Mouse (Mus musculus): ENCODE data around the gene Sptan1. TPM values are rescaled to one million over a fixed set of nuclear protein-coding genes. Genes with fewer than 3 reads are reported as not detected.

The Sptan1 gene
- polyA plus RNA-seq, 1 experiment from 2014 or later: 91.7 TPM

GRCm38 (mm10) chr2:30014326-30014966 is 49.1 kb downstream of the Sptan1 start:
- no peaks in the 10 kb centered on the region for H3K4me1 ChIP-seq
- H3K4me3 ChIP-seq: no peak overlapping the region
- no peaks in the 10 kb centered on the region for H3K27me3 ChIP-seq (ENCODE audit: low read depth, poor library complexity, severe bottlenecking)
- no peaks in the 10 kb centered on the region for H3K9me3 ChIP-seq (replicated peaks)
- DNase-seq (ENCODE audit: low spot score): no peak
- H3K27ac ChIP-seq (replicated peaks): no peak overlapping the region
- WGBS: 93% methylated on average over 11 of the region's 11 CpGs
- peaks cover 100% of the 10 kb centered on the region for H3K36me3 ChIP-seq

- DNase-seq (ENCODE audit: low spot score): no peak
- Histone ChIP-seq H3K9me3 (replicated peaks) (no peaks in the 10 kb centered on the region), H3K36me3 (peaks cover 100% of the 10 kb centered on the region), H3K4me3 (no peak overlapping the region), H3K27ac (replicated peaks) (no peak overlapping the region), H3K27me3 (ENCODE audit: low read depth, poor library complexity, severe bottlenecking) (no peaks in the 10 kb centered on the region), H3K4me1 (no peaks in the 10 kb centered on the region)
- WGBS: 93% methylated on average over 4 of the region's 4 CpGs
Observed at GRCm38 (mm10) chr2:30025454-30025853, 60.1 kb downstream of the Sptan1 start.

- Histone ChIP-seq H3K4me1 (no peaks in the 10 kb centered on the region), H3K27ac (replicated peaks) (no peak overlapping the region), H3K9me3 (replicated peaks) (no peaks in the 10 kb centered on the region), H3K36me3 (peaks cover 100% of the 10 kb centered on the region), H3K4me3 (no peak overlapping the region), H3K27me3 (ENCODE audit: low read depth, poor library complexity, severe bottlenecking) (no peaks in the 10 kb centered on the region)
- 97% methylated on average over 5 of the region's 5 CpGs for WGBS
- no peak for DNase-seq (ENCODE audit: low spot score)
Observed at GRCm38 (mm10) chr2:30026997-30027396, 61.6 kb downstream of the Sptan1 start.

- Histone ChIP-seq H3K27me3 (ENCODE audit: low read depth, poor library complexity, severe bottlenecking) (no peaks in the 10 kb centered on the region), H3K4me1 (0 out of 2 replicates have a peak, but pooled peaks cover 6% of the 10 kb centered on the region), H3K36me3 (peaks cover 76% of the 10 kb centered on the region), H3K27ac (replicated peaks) (no peak overlapping the region), H3K4me3 (no peak overlapping the region), H3K9me3 (replicated peaks) (no peaks in the 10 kb centered on the region)
- no peak for DNase-seq (ENCODE audit: low spot score)
- WGBS: 70% methylated on average over 11 of the region's 11 CpGs
Observed at GRCm38 (mm10) chr2:30032244-30032846, 67.0 kb downstream of the Sptan1 start.

- Histone ChIP-seq H3K27ac (replicated peaks) (no peak overlapping the region), H3K9me3 (replicated peaks) (no peaks in the 10 kb centered on the region), H3K4me3 (no peak overlapping the region), H3K4me1 (0 out of 2 replicates have a peak, but pooled peaks cover 6% of the 10 kb centered on the region), H3K27me3 (ENCODE audit: low read depth, poor library complexity, severe bottlenecking) (no peaks in the 10 kb centered on the region), H3K36me3 (peaks cover 75% of the 10 kb centered on the region)
- DNase-seq (ENCODE audit: low spot score): no peak
- WGBS: 72% methylated on average over 6 of the region's 6 CpGs
Observed at GRCm38 (mm10) chr2:30032957-30033356, 67.6 kb downstream of the Sptan1 start.

- Histone ChIP-seq H3K9me3 (replicated peaks) (no peaks in the 10 kb centered on the region), H3K4me1 (peaks cover 12% of the 10 kb centered on the region), H3K4me3 (no peak overlapping the region), H3K36me3 (peaks cover 31% of the 10 kb centered on the region), H3K27me3 (ENCODE audit: low read depth, poor library complexity, severe bottlenecking) (no peaks in the 10 kb centered on the region), H3K27ac (replicated peaks) (no peak overlapping the region)
- DNase-seq (ENCODE audit: low spot score): no peak
- WGBS: 91% methylated on average over 2 of the region's 2 CpGs
Observed at GRCm38 (mm10) chr2:30037762-30038161, 72.4 kb downstream of the Sptan1 start.

GRCm38 (mm10) chr2:30038370-30038769 is 73.0 kb downstream of the Sptan1 start:
- H3K4me1 ChIP-seq: peaks cover 10% of the 10 kb centered on the region
- no peak overlapping the region for H3K27ac ChIP-seq (replicated peaks)
- H3K9me3 ChIP-seq (replicated peaks): no peaks in the 10 kb centered on the region
- H3K36me3 ChIP-seq: peaks cover 25% of the 10 kb centered on the region
- WGBS: 94% methylated on average over 10 of the region's 10 CpGs
- DNase-seq (ENCODE audit: low spot score): no peak
- no peaks in the 10 kb centered on the region for H3K27me3 ChIP-seq (ENCODE audit: low read depth, poor library complexity, severe bottlenecking)
- H3K4me3 ChIP-seq: no peak overlapping the region

- Histone ChIP-seq H3K36me3 (peaks cover 18% of the 10 kb centered on the region), H3K27me3 (ENCODE audit: low read depth, poor library complexity, severe bottlenecking) (no peaks in the 10 kb centered on the region), H3K4me1 (peaks cover 6% of the 10 kb centered on the region), H3K27ac (replicated peaks) (no peak overlapping the region), H3K4me3 (no peak overlapping the region), H3K9me3 (replicated peaks) (no peaks in the 10 kb centered on the region)
- DNase-seq (ENCODE audit: low spot score): no peak
Observed at GRCm38 (mm10) chr2:30039687-30040086, 74.3 kb downstream of the Sptan1 start.

- H3K27me3 ChIP-seq (ENCODE audit: low read depth, poor library complexity, severe bottlenecking): no peaks in the 10 kb centered on the region
- H3K4me3 ChIP-seq: no peak overlapping the region
- peaks cover 20% of the 10 kb centered on the region for H3K36me3 ChIP-seq
- peak; percentile 75 for DNase-seq (ENCODE audit: low spot score)
- peaks cover 6% of the 10 kb centered on the region for H3K4me1 ChIP-seq
- 7% methylated on average over 4 of the region's 4 CpGs for WGBS
- H3K27ac ChIP-seq (replicated peaks): no peak overlapping the region; the same call in 1 of the 2 replicates
- no peaks in the 10 kb centered on the region for H3K9me3 ChIP-seq (replicated peaks)
Observed at GRCm38 (mm10) chr2:30042445-30042844, 77.1 kb downstream of the Sptan1 start.

GRCm38 (mm10) chr2:30044550-30044949 is 79.2 kb downstream of the Sptan1 start:
- Histone ChIP-seq H3K36me3 (peaks cover 14% of the 10 kb centered on the region), H3K4me1 (peaks cover 17% of the 10 kb centered on the region), H3K27ac (replicated peaks) (no peak overlapping the region), H3K27me3 (ENCODE audit: low read depth, poor library complexity, severe bottlenecking) (no peaks in the 10 kb centered on the region), H3K4me3 (no peak overlapping the region), H3K9me3 (replicated peaks) (no peaks in the 10 kb centered on the region)
- WGBS: 90% methylated on average over 5 of the region's 5 CpGs
- DNase-seq (ENCODE audit: low spot score): no peak

- Histone ChIP-seq H3K36me3 (peaks cover 11% of the 10 kb centered on the region), H3K27me3 (ENCODE audit: low read depth, poor library complexity, severe bottlenecking) (no peaks in the 10 kb centered on the region), H3K4me1 (peaks cover 17% of the 10 kb centered on the region), H3K9me3 (replicated peaks) (no peaks in the 10 kb centered on the region), H3K4me3 (no peak overlapping the region), H3K27ac (replicated peaks) (no peak overlapping the region)
- whole genome bisulfite sequencing: 96% methylated on average over 6 of the region's 6 CpGs
- DNase-seq (ENCODE audit: low spot score): no peak
Observed at GRCm38 (mm10) chr2:30047127-30047526, 81.8 kb downstream of the Sptan1 start.

- Histone ChIP-seq H3K27ac (replicated peaks) (peak overlapping the region; percentile 98), H3K9me3 (replicated peaks) (no peaks in the 10 kb centered on the region), H3K36me3 (peaks cover 11% of the 10 kb centered on the region), H3K27me3 (ENCODE audit: low read depth, poor library complexity, severe bottlenecking) (peaks cover 4% of the 10 kb centered on the region; the same call in 1 of the 2 replicates), H3K4me3 (peak overlapping the region; percentile 66), H3K4me1 (peaks cover 10% of the 10 kb centered on the region; the same call in 1 of the 2 replicates)
- WGBS: 65% methylated on average over 11 of the region's 11 CpGs
- no peak for DNase-seq (ENCODE audit: low spot score)
Observed at GRCm38 (mm10) chr2:30048101-30048501, 82.7 kb downstream of the Sptan1 start.

GRCm38 (mm10) chr2:30048699-30049388 is 83.5 kb downstream of the Sptan1 start, which contains the start of gene Wdr34:
Gene Wdr34, minus strand, starts transcription at chr2:30048881.
- H3K36me3 ChIP-seq: peaks cover 11% of the 10 kb centered on the region
- WGBS: under 1% methylated on average over 54 of the region's 54 CpGs
- DNase-seq (ENCODE audit: low spot score): peak; percentile 99

More at GRCm38 (mm10) chr2:30048699-30049388, 83.5 kb downstream of the Sptan1 start, which contains the start of gene Wdr34:
- Histone ChIP-seq H3K4me3 (peak within 1 kb of the TSS; percentile 66), H3K27me3 (ENCODE audit: low read depth, poor library complexity, severe bottlenecking) (peaks cover 4% of the 10 kb centered on the region; the same call in 1 of the 2 replicates), H3K4me1 (peaks cover 10% of the 10 kb centered on the region; the same call in 1 of the 2 replicates), H3K9me3 (replicated peaks) (no peaks in the 10 kb centered on the region), H3K27ac (replicated peaks) (peak within 1 kb of the TSS; percentile 98)
